Mouse (Mus musculus): ENCODE data around the gene Liph.
"Not testable (repeated sequence)": the region's sequence is repeated elsewhere in the genome, so short reads cannot be mapped to it uniquely, and the experiment has no call there.

Liph gene

DNA sequence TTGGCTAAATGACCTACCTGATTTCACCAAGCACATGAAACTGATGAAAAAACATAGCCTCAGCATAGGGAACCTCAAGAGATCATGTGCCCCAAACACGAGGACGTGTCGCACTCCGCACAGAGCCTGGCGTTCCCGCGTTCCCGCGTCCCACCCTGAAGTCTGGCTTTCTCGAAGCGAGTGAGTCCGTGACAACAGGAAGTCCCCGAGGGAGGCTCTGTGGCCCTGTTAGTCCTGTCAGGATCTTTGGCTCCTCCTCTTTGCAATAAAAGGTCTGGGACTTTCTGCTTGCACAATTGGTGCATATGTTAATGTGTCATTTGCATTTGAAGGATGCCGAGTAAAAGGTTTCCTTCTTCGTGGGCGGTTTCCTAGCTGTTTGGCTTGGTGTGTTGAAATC lies at the start of gene Liph:
Gene Liph, minus strand, starts transcription at position 360 of the 400 bp plus-strand sequence.
- DNase-seq, result peak; percentile 37

DNA sequence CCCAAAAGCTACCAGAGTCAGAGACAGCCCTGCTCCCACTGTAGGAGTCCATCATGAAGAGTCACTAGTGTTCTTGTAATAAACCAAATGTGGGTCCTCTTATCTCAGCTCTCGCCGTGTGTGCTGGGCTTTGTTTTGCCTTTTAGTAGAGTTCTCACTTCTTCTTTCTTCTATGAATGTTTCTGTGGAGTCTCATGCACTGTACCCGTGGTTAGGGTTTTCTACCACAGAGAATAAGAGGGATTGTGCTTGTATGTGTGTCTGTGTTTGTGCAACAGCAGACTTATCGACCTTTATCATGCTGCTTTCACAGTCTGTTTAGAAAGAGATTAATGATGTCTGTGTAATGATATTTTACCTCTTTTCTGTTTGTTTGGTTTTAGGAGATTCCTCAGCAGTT lies 48.4 kb upstream of the Liph start:
- no peak for DNase-seq

DNA sequence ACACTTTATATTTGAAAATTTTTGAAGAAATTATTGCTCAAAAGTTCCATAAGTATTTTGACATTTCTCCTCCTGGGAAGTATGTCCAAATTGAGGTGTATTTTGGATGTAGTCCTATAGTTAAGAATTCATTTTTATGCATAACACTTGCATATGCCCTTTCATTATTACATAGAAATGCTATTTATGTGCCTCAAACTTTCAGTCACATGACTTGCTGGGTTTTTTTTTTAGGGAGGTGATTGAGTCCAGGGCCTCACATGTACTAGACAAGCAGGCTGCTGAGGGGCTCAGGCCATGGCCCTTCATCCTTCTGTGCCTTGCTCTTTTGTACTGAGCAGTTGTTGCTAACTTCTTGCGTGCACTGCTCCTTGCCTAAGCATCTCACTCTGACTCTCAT lies 44.5 kb upstream of the Liph start:
- DNase-seq, result no peak

DNA sequence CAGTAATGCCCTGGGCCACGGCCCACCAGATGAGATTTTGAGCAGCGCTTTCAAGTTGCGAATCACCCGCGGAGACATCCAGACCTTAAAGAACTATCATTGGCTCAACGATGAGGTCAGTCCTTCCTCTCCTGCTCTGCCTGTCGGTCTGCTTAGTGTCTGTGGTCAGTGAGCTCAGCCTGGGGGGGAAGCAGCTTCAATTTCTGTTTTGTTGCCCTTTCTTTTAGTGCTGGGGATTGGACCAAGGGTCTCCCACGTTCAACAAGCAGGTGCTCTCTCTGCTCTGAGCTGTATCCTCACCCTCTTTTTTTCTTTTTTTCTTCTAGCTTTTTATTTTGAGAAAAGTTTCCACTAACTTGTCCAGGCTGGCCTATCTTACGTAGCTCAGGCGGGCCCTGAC lies 43.1 kb upstream of the Liph start:
- DNase-seq, result no peak

DNA sequence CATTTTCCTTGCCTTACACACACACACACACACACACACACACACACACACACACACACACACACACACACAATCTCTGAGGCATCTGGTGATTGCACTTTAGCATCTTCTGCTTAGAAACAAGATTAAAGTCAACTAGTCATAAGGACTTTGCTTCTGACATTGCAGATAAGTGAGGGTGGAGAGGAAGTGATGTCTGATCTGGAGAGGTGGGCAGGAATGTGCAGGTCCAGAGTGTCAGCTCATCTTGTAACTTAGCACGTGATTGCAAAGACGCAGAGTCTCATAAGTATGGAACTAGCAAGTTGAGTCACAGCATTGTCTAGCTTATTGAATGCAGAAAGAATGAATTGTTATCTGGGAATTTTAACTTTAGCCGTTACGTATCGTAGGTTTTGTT lies 32.0 kb upstream of the Liph start:
- DNase-seq, result no peak

DNA sequence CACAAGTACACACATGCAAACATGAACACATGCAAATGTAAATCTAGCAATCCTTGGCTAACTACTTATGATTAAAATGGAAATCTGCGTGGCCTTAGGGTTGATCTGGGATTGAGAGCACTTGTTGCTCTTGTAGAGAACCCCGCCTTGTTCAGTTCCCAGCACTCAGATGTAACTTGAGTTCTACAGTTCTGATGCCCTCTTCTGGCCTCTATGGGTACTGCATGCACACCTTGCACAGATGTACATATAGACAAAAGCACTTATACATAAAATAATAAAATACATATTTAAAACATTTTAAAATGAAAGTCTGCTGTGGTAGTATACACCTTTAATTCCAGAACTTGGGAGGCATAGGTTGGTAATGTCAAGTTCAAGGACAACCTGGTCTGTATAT lies 26.7 kb upstream of the Liph start:
- DNase-seq, result peak; percentile 36

DNA sequence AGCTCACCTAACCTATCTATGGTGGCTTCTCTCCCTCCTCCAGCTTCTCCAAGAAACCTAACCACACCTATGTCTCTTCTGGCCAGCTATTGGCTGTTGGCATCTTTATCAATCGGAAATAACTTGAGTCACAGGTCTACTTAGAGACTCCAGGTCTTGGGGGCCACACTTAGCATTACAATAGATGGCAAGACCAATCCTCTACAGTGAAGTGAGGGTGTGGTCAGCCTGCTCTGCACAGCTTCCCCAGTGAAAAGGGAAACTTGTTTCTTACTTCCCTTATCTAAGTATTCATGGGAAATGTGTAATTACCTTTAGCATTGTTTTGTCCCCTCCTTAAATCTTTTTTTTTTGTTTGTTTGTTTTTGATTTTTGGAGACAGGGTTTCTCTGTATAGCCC lies 20.1 kb upstream of the Liph start:
- DNase-seq, result no peak

DNA sequence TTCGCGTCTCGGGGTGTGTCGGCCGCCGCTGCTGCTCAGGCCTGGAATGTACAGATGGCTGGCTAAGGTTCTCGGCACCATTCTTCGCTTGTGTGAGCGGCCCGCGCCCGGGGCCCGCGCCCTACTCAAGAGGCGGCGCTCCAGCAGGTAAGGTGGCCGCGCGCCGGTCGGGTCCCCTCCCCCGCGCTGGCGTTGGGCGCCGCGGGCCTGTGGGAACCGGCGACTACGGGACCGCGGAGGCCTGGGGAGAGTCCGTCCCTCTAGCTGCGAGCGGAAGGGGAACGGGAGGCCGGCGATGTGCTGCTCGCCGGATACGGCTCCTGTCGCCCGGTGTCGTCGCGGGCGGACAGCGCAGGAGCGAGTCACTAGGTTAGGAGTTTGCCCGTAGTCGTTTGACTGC lies 14.1 kb upstream of the Liph start:
- DNase-seq, result no peak

DNA sequence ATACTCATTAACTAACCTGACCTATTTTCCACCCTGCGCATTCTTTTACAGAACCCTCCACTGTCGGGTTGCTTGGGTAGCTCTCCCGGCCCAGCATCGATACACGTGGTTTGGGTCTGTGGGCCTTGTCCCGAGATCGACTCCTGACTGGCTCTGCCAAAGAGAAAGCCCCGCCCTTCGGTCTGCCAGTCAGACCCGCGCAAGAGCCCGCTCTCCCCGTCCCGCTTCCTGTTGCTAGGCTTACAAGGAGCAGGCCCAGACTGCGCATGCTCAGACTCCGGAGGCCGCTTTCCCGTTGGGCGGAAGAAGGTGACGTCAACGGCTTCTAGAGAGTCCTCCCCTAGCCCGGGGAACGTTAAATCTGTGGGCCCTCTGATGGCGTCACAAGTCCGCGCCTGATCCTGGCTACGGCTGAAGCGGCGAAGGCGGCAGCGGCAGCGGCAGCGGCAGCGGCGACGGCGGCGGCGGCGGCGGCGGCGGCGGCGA lies 13.7 kb upstream of the Liph start, which contains the start of gene Senp2:
Gene Senp2, plus strand, starts transcription at position 386 of the 486 bp plus-strand sequence.
- DNase-seq, result peak; percentile 100

DNA sequence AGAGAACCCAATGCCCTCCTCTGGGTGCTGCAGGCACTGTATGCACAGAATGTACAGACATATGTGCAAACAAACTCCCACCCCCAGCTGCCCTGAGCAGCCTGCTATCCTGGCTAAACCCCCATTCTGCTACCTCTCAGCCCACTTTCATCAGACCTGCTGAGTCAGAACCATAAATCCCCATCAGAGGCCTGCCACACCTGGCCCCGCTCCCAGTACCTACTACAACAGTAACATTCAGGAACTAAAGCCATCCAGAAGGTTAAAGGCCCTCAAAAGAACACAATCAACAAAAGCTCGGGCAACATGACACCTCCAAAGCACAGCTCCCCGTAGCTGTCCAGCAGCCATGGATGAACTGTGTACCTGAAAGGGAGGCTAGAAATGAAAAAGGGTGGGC lies 6.1 kb upstream of the Liph start:
- DNase-seq, result no peak

DNA sequence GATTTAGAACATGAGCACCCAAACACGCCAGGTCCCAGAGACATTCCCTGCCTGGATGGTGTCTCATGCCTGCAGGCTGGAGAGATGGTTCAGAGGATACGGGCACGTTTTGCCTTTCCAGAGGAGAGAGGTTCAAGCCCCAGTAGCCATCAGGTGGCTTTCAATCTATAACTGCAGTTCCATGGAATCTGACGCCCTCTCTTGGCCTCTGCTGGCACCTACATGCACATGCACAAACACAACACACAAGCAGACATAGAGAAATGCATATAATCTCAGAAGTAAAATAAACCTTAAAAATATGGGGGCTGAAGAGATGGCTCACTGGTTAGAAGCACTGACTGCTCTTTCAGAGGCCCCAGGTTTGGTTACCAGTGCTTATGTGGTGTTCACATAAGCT lies 5.7 kb upstream of the Liph start:
- DNase-seq, result no peak

DNA sequence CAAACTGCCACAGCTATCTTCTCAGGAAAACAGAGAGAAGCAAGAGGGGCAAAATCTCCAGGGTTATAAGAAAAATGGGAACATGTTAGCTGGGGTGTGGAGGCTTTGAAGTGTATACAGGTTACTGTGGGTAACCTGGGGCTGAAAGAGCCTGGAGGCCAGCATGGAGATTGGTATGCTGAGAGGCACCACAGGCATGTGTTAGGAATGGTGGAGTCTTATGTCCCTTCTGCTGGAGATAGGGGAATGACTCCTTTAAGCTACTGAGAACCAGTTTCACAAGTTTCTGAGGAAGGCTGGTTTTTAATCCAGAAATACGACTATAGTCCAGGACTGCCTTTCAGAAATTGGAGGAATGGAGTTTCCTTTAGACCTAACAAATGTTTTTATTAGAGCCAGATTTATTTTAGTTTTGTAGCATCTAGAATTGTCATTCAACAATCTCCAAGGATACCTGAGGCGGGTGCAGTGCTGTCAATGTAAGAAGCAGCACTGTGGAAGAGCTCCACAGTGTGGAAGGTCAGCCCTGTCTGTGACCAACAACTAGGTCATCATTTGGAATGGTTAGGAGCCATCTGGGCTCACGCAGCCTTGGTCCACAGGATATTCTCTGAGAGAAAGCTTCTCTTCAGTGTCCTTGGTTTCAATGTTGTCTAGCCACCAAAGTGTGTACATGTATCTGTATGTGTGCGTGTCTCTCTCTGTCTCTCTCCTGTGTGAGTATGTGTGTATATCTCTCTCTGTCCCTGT lies 4.7 kb upstream of the Liph start:
- DNase-seq, result no peak

DNA sequence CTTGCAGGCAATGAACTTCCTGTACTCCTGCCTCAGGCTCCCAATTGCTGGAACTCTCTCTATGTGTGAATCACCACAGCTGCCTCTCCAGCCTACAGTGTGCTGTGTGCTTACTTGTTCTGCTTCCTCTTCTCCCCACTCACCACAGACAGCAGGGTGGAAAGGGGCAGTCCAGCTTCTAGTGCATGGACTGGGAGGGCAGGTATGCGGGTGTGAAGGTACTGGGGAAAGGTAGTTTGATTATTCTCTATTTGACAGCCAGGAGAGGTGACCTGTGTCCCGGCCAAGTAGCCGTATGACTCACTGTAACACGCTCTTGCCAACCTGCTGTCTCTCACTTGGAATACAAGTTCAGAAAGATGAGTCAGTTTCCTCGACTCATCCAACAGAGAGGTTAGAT lies 2.6 kb upstream of the Liph start:
- DNase-seq, result no peak

DNA sequence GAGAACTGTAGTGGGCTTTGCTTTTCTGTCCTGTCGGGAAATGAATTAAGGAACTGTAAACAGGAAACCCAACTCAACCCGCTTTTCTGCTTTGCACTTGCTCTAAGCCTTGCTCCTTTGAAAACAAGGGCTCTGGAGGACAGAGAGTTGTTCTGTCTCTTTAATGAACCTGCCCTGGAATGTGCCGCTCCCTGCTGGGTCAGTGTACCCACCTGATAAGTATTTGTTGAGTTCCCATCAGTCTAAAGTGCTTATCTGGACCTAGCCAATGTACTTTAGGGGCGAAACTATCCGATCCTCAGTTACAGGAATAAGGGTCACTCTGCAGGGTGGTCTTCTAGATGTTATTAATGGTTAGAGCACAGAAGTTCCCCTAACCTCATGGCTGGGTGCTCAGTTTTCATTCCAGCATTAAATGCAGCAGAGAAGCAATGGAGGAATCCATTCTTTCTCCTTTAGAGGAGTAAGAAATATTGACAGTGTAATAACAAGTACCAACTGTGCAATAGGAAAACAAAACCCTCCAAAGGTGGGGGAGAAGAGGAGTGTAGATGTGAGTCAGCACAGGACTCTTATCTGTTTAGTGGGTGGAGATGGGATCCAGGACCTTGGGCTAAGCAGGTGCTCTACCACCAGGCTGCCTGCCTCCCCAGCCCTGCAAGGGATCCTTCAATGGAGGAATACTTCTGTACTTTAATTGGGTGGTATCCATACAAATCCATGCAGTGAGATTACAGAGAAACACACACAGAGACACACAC lies 1.6 kb upstream of the Liph start:
- no peak for DNase-seq

DNA sequence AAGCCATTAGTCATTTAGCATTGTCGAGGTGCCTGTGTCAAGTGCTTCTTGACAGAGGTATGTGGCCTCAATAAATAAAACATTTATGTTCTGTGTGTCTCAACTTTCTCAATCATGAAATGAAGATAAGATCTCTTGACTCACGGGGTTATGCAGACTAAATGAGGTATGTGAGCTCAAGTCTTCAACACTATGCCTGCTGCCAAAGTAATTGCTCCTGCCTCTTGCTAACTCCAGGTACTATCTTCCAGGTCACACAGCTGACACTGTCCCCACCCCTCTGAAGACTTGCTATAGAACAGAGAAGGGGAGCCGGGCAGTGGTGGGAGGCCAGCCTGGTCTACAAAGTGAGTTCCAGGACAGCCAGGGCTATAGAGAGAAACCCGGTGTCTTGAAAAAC lies 939 bp upstream of the Liph start:
- DNase-seq, result no peak

DNA sequence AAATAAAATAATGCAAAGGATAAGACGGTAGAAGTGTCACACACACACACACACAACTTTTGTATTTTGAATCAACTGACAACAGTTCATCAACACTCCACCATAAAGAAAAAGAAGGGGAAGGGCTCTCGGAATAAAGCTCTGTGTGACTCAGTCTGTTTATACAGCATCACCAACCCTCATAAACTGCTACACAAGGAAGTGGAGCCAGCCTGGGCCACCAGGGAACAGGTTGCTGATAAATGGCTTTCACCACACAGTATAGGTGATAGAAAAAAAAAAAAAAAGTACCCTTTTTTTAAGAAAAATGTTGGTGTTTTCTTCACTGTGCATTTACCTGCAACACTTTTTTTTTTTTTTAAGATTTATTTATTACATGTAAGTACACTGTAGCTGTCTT lies 3.7 kb downstream of the Liph start:
- no peak for DNase-seq

DNA sequence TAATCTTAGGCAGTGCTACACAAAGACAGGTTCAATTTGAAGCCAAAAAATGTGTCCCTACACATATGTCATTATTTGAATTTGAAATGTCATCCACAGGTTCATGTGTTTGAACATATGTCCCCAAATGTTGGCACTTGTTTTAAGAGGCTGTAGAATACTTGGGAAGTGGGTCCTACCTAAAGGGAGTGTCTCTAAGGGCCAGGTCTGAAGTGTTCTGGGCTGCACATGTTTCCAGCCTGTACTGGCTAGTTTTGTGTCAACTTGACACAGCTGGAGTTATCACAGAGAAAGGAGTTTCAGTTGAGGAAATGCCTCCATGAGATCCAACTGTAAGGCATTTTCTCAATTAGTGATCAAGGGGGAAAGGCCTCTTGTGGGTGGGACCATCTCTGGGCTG lies 4.6 kb downstream of the Liph start:
- DNase-seq, result not testable (repeated sequence)

DNA sequence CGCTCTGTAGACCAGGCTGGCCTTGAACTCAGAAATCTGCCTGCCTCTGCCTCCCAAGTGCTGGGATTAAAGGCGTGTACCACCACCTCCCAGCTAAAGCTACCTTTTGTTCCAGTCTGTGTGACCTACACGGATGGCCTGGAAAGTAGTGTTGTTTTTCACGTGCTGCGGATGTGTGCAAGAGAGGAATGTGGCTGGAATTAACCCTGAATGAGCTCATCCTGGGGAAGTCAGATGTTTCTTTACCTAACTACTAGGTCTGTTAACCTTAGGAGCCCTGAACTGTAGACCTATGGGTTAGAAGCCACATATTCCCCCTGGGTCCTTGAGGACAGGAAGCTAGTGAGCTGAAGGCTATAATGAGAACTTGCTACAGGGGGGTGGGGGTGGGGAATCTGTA lies 7.5 kb downstream of the Liph start:
- no peak for DNase-seq

DNA sequence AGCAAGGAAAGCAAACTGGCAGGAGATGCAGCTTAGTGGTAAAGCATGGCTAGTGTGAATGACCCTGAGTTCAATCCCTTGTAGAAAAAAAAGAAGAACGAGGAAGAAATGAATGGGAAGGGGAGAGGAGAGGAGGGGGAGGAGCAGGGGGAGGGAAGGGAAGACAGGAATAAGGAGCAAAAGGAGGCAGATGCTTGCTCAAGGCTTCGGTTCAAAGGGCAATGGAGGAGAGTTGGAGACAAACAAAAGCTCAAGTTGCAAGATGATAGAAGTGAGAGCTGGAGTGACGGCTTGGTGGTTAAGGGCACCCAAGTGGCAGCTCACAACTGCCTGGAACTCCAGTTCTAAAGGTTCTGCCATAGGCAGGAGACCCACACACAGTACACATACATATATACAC lies 9.3 kb downstream of the Liph start:
- no peak for DNase-seq

DNA sequence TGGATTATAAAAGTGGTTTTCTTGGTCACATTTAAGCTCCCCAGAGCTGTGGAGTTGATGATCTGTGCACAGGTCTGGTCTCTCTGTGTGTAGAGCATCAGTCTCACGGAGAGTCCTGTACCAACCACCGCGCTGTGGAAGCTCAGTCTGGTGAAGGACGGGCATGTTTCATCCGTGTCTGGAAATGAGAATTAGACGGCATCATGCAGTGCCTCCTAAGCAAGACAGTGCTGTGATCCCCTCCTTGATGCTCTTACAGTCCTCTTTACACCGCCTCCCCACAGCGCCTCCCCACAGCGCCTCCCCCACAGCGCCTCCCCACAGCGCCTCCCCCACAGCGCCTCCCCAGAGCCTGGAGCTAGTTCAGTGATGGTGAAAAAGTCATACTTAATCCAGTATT lies 11.4 kb downstream of the Liph start:
- DNase-seq, result no peak

DNA sequence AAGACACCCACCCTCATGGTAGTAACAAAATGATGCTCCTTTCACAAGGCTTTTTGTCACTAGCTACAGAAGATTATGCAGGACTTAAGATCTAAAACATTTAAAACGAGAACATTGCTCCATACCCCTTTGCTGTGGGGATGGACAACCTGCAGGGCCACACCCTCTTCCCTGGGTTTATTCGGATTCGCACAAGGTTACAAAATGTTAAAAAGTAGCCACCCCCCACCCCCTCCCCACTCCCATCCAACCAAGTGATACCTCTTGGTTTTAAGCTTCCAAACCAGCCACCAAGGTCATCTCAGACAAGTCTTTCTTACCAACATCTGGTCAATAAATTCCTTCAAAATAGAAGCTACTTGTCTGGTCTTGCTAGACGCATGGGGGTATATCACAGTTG lies 11.9 kb downstream of the Liph start:
- DNase-seq, result no peak

DNA sequence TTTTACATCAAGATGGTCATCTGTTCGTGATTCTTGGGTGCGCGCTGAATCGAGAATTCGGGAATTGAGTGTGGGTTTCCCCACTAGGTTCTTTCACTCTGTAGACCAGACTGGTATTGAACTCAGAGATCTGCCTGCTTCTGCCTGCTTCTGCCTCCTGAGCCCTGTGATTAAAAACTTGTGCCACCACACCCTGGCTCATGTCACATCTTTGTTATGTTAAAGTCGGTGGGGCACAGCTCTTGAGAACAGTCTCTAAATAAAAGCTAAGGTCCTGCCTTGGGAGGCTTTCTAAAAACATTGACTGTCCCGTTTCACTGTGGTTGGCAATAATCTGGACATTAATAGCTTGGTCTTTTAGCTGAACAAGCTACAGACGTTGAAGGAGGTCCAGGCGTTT lies 12.3 kb downstream of the Liph start:
- DNase-seq, result no peak

DNA sequence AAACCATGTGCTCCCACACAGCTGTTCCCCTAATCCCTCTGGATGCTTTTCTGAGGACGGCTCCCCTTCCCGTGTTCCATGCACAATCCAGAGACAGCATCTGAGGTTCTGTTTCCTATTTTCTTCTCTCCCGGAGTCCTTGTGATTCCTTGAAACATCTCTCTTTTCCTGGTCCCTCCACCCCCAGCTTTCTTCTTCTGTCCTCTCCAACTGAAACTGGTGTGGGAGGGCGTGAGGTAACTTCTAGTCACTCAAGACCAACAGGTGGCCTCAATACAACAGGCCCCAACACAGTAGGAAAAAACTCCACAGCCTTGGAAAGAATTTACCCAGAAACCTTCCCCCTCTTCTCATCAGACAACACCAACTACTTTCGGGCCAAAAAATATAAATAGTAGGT lies 18.1 kb downstream of the Liph start:
- no peak for DNase-seq

DNA sequence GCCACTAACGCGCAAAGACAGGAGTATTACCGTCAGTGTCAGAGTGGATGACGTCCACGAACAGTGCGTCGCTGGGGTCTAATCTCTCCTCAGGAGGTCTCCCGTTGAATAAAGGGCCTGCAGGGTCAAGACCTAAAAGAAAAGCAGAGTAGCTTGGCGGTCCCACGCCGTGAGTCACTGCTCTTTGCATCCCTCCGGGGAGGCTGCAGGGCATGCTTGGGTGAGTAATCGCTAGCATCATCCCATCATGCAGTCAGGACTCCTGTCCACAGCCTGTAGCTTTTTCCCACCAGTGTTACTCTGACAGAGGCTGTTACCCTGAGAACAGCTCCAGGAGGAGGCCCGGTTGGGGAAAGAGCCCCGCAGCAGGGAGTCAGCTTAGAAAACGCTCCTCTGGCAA lies 19.3 kb downstream of the Liph start:
- no peak for DNase-seq

DNA sequence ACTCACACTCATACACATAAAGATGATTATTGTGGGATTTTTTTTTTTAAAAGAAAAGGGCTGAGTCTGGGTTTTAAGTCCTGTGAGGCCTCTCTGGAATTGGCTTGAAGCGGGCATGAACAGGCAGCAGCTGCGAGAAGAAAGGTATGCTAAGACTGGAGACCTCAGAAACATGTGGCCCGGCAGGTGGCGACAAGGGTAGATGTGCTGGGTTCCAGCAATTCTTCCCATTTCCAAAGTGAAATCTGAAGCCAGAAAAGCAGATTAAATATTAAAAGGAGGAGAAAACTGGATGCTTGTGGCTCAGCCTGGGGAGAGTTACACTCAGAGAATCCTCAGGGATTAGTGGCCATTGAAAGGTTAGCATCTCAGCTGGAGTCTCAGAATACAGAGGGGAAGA lies 24.0 kb downstream of the Liph start:
- DNase-seq, result no peak
